Mouse (Mus musculus) MEL-GATA-1-ER (cell line): ENCODE measurements around the gene Rgs2.

ENCODE experiments used
- DNase-seq: peaks from one replicate; pipeline ENCODE4 v3.0.0-alpha.2; 2012; ENCODE audit warnings: low read depth; ENCODE audit errors: extremely low read depth

Gene Rgs2

GRCm38 (mm10) chr1:143984988-143985625 lies 18.9 kb downstream of the Rgs2 start:
- no peak for DNase-seq

DNA sequence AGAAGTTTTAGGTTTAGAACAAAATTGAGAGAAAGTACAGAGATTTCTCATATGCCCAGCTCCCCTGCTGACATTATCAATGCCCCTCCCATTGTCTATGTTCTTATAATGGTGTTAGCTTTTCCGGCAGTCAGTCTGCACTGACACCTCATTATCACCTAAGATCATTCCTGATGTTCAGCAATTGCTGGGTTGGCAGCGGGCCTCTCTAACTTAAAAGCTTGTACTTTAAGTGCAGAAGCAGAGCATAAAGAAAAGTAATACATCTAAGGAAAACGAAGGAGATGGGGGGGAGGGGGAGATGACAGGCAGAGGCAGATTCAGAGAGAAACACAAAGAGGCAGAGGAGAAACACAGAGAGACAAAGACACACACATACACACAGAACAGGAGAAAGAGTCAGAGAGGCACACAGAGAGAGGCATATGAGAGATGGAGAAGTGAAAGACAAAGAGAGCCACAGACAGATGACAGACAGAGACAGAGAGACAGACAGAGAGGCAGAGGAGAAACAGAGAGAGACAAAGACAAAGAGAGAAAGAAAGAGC lies 21.1 kb downstream of the Rgs2 start:
- no peak for DNase-seq

GRCm38 (mm10) chr1:143982085-143982764 lies 21.7 kb downstream of the Rgs2 start:
- DNase-seq = no peak

DNA sequence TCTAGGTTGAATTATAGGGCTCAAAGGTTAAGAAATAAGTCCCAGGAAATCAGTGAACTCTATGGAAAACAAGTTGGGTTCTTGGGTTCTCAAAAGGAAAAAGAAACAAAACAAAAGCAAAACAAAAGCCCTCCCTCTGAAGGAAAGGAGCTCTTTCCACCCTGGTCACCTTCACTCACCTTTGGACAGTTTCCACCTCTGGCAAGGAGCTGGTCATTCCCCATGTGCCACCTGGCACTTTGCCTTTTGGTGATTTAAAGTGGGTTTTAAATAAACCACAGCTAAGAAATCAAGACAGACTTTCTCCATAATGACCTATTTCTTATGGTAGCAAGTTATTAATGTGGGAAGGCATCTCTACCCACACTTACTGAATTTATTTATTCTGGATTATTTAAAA lies 23.1 kb downstream of the Rgs2 start:
- DNase-seq = no peak

DNA sequence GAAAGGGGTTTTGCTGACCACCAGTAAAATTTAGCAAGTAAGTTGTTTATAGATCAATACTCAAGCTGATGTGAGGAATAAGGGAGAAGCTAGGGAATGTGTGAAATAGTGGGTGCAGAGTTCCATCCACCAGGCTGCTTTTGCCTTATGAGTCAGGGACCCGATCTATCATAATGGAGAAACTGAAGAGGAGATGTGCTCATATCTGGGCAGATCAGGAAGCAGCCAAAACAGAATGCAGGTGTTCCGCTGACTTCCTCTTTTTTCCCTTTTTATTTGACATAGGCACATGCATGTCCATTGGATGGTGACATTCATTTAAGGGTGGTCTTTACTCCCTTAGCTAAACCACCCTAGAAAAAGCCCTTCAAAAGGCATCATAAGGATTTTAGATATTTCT lies 29.3 kb downstream of the Rgs2 start:
- DNase-seq = no peak

GRCm38 (mm10) chr1:143962301-143962700 lies 41.7 kb downstream of the Rgs2 start:
- DNase-seq = no peak

DNA sequence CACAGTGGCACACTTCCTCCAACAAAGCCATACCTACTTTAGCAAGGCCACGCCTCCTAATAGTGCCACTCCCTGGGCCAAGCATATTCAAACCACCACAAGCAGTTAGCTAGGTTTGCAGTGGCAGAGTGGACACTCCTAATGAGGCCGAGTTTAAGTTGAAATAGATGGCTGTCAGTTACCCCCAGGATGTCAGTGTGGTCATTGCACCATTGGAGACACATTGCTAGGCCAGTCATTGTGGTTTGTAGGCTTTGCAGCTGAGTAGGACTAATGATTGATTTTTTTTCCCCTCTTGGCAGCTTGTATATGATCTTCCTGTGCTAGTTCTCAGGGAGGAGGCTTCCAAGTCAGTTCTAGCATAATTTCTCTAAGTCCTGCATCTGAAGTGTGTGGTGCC lies 43.6 kb downstream of the Rgs2 start:
- DNase-seq = no peak

- no peak for DNase-seq
Observed at GRCm38 (mm10) chr1:143956090-143956489, 47.9 kb downstream of the Rgs2 start.

DNA sequence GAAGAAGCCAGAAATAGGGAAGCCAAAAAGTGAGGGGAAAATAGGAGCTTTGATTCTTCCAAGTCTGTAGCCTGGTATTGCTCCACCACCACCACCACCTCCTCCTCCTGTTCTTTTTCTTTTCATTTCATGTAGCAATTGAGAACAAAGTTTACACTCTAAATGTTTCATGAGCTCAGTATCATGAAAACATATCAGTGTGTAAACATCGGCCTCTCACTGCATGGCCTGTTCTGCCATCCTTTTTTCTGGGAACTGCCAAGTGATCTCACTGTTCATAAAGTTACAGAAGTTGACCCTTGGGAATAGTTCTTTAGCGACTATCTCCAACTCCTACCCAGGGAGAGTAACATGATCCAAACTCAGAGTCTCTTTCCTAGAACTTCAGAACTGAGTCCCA lies 51.1 kb downstream of the Rgs2 start:
- no peak for DNase-seq
